Mouse (Mus musculus): ENCODE data around the gene Esf1. TPM values are rescaled to one million over a fixed set of nuclear protein-coding genes. Genes with fewer than 3 reads are reported as not detected.
"Not testable (repeated sequence)": the region's sequence is repeated elsewhere in the genome, so short reads cannot be mapped to it uniquely, and the experiment has no call there.

The Esf1 gene
- total RNA-seq, 2 experiments from 2014 or later: 20.8 to 21.1 TPM

DNA sequence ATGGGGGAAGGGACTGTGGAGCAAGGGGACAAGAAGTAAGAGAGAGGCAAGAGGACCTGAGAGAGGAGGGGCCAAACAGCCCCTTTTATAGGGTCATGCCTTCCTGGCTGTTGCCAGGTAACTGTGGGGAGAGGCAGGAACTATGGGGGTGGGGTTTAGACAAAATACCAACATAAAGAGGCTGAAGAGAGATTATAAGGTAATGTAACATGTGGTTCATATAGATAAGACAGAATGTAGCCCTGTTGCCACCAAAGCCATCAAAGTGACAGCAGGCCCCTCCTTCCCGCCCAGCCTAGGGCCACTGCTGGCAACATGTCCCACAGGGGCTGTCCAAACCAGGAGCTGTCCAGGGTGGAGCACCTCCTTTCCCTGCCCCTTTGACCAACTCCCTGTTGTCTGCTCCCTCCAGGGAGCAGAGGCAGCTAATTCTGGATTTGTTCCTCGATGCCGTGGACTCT, 73.2 kb downstream of the Esf1 start:
- DNase-seq (ENCODE audit: low spot score in 2 of 2): no peak

DNA sequence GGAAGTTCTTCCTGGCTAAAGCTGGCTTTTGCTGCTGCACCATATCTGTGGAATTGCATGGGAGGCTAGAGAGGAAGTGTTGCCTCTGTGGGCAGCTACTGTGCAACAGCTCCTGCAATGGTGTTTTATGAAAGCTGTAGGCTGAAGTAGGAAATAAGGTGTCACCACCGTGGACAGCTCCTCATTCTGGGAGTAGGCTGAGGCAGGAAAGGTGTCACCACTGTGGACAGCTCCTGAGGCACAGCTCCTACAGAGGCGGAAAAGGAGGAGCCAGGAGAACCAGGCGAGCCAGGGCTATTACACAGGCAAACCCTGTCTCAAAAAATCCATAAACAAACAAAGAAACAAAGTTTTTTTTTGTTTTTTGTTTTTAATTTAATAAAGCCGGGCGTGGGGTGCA, 74.3 kb downstream of the Esf1 start:
- no peak for DNase-seq (ENCODE audit: low spot score in 2 of 2)

DNA sequence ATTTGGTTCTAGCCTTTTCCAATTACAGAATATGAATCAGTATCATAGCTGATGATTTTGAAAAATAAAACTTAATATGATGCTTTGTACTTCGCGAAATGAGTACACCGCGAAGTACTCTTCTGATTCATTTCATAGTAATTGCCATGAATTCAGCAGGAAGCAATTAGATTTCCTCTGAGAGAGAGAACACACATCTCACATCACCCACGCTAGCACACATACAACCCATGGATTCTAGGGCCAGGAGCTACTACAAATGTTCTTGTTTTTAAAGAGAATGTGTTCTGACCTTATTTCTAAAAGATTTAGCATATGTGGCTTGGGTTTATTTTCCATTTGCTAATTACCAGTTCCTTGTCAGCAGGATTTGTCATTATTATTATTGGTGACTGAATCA, 76.9 kb downstream of the Esf1 start:
- no peak for DNase-seq (ENCODE audit: low spot score in 2 of 2)

DNA sequence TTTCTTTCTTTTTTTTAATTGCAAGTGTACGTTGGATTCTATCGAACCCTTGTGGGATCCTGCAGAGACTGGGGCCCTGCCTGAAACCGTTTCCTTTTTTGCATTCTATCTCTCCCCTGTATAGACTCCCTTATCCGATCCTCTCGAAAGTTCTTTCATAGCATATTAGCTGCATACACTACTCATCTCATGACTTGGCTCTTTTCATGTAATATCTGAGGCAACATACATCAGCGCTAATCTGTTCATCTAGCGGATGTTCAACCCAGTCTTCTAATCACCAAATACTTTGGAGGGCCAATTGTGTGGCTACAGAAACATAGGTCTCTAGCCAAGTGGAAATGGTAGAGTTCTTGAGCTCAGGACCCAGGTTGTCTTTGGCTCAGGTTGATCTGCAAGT, 86.1 kb downstream of the Esf1 start:
- no peak for DNase-seq (ENCODE audit: low spot score in 2 of 2)

DNA sequence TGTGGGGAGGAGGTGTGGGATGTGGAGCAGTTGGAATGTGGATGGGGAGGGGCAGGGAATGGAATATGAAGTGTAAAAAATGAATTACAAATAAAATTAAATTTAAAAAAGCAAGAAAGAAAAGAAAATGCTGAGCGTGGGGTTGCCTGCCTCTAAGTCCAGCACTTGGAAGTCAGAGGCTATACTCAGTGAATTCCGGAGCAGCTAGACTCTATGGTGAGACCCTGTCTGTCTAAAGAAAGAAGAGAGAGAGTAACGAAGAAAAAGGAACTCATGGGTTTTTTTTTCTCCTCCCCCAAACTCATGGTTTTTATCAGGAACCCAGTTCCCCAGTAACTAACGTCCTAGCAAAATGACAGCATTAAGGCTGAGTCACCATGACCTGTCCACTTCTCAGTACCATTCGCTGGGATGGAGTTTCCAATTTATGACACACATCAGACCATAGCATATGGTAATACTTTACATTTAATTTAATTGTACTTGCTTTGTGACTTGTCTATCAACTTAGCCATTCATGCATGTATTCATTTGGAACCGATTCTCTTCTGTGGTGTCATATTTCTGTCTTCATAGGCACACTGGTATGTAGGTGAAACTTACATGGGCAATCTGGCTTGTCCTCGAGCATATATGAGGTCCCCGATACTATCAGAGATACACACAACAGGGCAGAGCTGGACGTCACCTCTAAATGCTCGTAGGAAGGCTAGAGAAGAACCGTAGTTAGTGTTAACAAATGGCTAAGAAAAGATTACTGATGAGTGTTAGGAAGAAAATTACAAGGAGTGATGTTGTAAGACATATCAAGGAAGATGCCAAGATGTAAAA, 89.4 kb downstream of the Esf1 start:
- no peak for DNase-seq (ENCODE audit: low spot score in 2 of 2)

DNA sequence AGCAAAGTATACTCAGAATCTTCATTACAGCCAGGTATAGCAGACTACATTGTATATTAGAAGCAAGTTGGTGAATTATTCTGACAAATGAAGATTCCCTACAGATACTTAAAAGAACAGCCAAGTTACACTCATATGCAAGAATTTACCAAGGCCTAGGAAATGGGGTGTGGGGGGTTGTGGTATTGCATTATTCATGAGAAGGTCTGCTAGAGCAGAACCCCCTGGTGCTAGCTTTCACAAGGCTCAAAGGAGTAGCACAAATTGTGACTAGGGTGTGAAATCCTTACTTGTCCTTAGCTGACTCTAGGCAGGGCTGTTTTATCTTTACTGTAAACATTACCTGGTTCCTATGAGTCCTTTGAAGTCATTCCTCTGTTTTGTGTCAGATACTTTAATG, 91.1 kb downstream of the Esf1 start:
- not testable (repeated sequence) for DNase-seq (ENCODE audit: low spot score in 2 of 2)

DNA sequence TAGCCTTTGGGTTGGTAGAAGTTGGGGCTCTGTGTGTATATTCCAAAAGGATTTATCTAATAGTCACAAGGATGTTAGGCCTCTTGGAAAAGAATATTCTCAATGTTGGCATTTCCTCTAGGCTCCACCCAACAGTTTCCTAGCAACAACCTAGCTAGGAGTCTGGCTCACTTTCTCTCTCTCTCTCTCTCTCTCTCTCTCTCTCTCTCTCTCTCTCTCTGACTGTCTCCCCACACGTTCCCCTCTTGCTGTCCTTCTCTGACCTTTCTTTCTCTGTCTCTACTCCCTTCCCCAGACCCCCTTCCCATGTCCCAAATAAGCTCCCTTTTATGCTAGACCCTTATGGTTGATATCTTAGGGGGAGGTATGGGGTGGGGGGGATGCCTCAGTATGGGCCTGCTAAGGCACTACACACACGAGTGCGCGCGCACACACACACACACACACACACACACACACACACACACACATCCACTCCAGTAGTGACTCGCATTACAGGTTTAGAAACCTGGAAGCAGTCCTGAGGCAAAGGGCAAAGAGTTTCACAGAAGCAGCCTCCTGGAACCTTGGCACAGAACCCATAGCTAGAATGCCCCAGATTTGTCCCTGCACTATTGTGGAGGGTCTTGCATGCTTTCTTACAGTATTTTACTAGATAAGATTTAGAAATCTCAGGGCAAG, 91.6 kb downstream of the Esf1 start:
- DNase-seq (ENCODE audit: low spot score in 2 of 2): no peak

DNA sequence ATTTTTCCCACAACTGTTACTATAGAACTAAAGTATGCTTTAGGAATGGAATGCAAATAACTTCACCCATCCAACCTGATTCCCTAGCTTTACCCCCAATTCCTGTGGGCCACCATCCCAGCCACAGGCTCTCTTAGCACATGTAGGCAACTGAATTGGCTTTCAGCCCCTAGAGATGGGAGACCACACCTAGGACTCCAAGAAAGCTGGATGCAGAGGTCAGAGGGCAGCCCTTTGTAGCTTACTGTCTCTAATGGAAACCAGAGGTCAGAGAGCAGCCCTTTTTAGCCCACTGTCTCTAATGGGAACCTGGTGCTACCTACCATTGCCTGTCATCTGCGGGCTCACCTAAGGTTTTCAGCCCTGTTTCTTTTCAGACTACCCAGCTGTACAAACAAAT, 92.9 kb downstream of the Esf1 start:
- no peak for DNase-seq (ENCODE audit: low spot score in 2 of 2)

DNA sequence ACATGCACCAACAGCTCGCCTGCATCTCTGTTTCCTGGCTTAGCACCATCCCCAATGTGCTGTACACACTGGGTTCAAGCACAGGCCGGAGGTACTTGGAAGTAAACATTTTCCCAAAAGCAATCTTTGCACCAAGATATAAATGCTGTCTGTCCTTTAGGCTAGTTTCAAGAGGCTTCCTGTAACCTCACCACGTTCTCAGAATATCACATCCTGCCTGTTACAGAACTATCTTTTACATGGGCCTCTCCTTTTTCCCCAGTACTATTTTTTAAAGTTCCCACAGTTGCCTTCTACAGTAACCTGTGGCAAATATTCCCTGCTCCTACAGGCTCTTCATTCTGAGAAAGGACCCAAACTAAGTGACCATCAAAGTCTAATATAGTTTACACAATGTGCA, 95.2 kb downstream of the Esf1 start:
- DNase-seq (ENCODE audit: low spot score in 2 of 2): no peak

Other genes starting within 250 kb of the Esf1 start
- gene Tasp1, start 103.8 kb downstream of the Esf1 start, total RNA-seq (2021): 10 to 100 TPM; 36.2 to 37.1 TPM
- gene Gm17374, start 18.5 kb downstream of the Esf1 start, total RNA-seq (2021): not detected
- gene Ndufaf5, start 85 bp upstream of the Esf1 start, total RNA-seq (2021): 10 to 100 TPM; 49.3 to 57.1 TPM
- not detected for gene Sel1l2, start 219.1 kb upstream of the Esf1 start, total RNA-seq (2021)
- gene Macrod2, start 224.7 kb upstream of the Esf1 start, total RNA-seq (2021): 10 to 100 TPM; 51.0 to 52.7 TPM

Measured in left cerebral cortex, adult 18-20 months (tissue).